Mouse (Mus musculus): ENCODE measurements around the gene Prkag2.
"Not testable (repeated sequence)": the region's sequence is repeated elsewhere in the genome, so short reads cannot be mapped to it uniquely, and the experiment has no call there.

Prkag2 gene

DNA sequence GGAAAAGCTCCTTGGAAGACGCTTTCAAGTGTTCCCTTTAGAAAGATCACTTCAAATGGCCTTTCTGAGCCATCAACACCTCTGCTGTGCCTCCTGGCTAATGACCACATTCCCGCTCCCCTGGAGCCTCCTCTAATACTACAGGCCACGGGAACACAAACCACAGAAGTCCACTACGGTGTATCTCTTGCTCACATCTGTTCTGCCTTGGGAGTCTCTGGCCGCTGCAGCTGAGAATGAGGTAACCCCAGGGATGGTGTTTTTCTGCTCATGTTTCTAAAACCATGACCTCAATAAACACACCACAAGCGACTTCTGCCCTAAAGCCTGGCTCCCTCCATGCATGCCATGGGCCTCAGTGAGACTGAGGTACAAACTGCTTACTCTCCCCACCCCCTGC, 227.2 kb downstream of the Prkag2 start:
- in situ Hi-C loops (cut with MseI, MboI) = no loop called here

DNA sequence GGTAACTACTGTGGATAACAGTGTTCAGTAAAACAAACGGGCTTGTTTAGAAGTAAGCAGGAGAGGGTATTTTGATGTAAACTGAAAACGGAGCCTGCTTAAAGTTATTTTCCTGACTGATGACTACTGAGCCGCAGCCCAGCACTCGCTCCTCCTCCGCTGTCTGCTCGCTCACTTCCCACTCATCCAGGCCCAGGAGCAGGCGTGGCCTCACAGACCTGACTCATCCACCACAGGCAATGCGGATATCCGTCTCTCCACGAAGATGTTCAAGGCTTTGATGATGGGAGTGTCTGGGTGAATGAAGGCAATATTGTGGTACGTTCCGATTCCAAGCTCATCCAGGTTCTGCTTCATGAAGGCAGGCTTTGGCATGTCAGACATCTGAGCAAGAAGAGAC, 229.2 kb downstream of the Prkag2 start:
- in situ Hi-C loops (cut with MseI, MboI) = no loop called here

DNA sequence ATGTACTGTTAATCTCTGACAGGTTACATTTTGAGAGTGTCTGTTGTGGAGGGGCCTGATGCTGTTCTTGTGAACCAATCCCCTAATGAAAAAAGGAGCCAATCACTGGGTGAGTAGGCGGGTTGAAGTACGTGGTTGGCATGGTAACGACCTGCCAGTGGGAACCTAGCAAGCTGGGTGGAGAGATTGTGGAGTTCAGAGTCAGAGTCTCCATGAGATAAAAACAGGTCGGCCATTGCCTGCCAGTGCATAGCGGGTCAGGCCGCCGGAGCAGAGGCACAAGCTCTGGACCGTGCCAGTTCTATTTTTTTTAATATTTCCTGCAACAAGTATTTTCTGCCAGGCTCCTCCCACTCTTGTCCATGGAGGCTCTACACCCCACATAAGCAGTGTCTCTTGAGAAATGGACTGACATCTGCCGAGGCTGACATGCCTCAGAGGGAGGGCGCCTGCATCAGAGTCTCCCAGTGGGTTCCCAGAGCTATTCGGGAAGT, 230.6 kb downstream of the Prkag2 start:
- in situ Hi-C loops (cut with MseI, MboI) = no loop called here

DNA sequence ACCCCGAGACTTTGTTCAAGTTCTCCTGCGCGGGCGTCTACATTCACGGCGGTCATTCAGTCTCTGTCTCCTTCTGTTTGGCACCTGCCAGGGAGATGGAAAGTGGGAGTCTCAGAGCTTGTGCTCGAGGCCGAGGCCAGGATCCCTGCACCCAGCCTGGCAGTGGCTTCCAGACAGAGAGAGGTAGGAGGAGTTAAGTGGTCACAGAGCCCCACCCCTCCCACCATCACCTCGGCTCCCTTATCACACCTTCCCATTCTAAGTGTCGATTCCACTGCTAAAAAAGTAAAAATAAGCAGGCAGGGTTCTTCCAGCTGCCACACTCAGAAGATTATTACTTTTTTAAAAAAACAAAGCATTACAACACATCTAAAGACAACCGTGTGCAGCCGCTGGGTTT, 236.6 kb downstream of the Prkag2 start:
- in situ Hi-C loops (cut with MseI, MboI) = no loop called here

DNA sequence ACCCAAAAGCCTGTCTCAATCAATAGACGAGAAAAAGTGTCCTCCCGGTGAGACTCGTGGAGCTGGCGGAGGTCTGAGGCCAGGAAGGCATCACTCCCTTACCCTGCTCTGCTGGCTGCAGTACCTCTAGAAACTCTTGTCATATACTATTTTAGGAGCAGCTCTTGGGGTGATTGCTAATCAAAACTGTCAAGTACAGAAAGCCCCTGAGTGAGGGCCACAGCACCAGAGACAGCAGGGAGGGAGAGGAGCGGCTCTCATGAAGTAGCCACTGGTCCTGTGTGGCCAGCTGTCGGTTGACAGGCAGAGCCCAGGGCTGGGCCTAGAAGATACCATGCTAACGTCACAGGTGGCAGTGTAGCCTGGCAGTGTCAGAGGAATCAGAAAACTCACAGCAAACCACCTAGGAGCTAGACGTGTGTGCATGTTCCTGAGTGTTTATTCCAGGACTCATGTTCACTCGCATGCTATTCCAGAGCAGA, 239.0 kb downstream of the Prkag2 start:
- in situ Hi-C loops (cut with MseI, MboI) = no loop called here

DNA sequence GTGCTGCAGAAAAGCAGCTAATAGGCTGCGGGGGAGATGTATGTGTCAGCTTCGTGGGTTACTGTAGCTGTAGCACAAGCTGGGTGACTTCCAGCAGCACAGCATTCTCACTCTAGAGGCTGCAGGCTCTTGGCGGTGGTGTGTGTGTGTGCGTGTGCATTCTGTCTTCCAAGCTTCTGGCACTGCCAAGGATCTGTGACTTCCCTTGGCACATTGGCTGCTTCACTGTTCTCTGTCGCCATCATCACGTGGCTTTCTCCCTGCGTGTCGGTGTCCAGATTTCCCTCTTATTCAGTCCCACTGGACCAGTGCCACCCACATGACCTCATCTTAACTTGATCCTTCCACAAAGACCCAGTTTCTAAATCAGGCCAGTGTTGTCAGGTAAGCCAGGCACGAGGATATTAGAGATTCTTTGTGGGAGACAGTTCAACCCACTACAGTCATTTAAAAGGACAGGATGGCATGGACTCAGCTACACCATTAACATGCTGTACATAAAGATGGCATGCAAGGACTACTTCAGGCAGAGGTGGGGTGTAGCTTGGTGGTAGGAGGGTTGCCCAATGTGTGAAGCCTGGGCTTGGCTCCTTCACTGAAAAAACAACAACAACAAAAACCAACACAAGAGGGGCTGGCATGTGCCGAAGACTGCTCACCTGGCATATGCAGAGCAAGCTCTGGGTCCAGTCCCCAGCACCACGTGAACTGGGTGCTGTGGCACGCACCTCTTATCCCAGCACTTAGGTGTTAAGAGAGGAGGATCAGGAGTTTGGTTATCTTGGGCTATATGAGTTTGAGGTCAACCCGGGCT, 239.6 kb downstream of the Prkag2 start:
- in situ Hi-C loops (cut with MseI, MboI) = no loop called here

DNA sequence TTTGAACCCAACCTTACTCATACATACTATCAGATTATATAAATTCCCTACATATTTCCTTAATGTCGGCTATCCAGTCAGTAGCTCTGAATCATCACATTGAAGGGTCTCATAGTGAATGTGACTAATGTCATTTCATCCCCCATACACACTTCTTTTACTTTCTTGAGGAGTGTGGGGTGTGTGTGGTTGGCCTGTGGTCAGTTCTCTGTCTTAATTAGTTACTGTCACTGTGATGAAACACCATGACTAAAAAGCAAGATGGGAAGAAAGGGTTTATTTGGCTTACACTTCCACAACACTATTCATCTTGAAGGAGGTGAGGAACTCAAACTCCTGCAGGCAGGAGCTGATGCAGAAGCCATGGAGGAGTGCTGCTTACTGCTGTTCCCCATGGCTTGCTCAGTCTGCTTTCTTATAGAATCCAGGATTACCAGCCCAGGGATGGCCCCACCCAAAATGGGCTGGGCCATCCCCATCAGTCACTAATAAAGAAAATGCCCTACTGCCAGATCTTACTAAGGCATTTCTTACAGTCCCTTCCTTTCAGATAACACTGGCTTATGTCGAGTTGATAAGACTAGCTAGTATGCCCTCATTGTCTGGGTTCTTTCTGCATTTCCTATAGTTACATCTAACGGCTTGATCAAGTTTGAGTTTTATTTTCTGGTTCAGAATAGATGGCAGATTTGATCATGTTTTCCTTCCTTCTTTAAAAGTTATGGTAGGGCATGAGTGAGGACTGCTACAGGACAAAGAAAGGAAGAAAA, 240.5 kb downstream of the Prkag2 start:
- in situ Hi-C loops (cut with MseI, MboI) = no loop called here

DNA sequence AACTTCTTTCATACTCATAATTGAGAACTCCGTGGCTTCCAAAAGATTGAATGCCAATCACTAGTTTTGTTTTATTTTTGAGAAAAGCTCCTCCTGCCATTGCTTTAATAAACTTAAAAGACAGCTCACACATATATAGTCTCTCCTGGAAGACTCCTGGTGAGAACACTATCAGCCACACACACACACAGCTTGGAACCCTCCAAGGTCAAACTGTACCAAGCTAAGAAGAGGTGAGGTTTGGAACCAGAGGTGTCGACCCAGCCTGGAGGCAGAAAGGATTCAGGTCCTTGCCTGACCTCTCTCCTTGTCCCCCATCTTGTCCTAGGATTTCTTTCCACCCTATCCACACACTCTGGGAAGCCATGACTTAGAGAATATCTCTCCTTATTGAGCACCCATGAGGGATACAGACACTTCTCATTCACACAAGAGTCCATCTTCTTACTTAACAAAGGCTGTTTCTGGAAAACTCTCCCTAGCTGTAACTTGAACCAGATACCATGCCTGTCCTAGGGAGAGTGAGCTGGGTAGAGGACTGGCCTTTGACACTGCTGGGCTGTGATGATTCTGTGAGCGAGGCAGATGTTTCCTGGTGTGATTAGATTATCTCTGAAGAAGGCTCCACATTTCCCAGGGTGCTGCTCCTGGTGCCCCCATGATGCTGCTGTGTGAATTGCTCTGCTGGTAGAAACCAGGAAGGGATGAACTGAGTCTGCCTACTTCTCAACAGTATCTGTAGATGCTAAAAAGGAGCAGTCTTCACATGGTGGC, 245.4 kb downstream of the Prkag2 start:
- in situ Hi-C loops (cut with MseI, MboI) = no loop called here

DNA sequence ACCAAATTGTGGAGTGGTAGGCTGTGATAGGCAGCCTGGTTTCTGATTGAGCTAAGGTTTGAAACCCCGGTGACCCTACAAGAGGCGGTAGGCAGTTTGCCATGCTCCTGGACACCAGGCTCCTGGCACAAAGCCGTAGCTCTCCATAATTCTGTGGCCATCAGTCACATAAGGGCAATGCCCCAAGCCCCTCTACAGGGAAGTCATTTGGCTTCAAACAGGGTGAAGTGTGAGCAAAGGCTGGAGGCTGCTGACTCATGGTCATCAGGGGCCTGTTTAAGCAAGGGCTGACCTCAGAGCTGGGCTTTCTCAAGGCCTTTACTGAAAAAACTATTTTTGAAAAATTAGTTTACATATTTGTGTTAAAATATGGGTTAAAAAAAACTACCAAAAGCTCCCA, 246.2 kb downstream of the Prkag2 start:
- in situ Hi-C loops (cut with MseI, MboI) = no loop called here

DNA sequence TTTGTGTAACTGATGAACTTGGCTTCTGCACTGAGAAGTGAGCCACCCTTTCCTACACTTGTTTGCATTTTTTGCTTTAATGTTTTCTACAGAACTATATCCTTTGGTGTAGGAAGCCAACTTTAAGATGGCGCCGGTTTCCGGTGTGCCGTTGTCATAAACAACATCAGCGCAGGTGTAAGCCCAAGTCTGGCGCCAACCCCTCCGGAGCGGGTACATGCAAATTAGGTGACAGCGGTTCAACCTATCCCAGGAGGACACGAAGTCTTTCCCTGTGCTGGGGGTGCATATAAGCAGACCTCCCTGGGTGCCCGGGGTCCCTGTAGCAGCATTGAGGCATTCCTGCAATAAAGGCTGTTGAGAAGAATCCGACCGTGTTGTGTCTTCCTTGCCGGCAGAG, 252.2 kb downstream of the Prkag2 start:
- in situ Hi-C loops (cut with MseI, MboI) = not testable (repeated sequence)

DNA sequence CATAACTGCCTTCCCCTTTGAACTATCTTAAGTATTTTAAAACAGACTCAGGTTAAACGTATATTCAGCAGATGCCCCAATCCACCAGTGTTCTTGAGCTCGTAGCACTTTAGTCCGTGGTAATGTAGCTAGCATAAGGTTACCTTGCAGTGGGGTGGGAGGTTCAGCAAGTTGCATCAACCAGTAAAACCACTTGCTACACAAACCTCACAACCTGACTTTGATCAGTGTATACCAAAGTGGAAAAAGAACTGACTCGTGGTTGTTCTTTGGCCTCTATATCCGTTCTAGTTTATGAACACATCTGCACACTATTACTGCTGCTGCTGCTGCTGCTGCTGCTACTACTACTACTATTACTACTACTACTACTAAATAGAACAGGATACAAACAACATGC, 256.6 kb downstream of the Prkag2 start:
- in situ Hi-C loops (cut with MseI, MboI) = no loop called here

DNA sequence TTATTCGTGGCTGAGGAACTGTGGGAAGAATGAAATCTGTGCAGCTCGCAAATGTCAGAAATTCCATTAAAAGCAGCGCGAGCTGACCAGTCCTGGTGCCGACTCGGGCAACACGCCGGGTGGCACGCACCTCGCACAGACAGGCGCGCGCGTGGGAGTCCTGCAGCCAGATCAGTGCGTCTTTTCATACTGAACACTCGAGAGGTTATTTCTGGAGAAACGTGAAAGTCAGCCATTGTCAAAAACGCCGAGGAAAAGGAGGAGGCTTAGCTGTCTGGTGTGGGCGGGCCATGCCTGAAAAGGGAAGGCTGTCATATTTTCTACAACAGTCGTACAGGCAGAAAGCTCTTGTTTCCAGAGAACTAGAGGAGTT, 257.4 kb downstream of the Prkag2 start:
- in situ Hi-C loops (cut with MseI, MboI) = no loop called here

DNA sequence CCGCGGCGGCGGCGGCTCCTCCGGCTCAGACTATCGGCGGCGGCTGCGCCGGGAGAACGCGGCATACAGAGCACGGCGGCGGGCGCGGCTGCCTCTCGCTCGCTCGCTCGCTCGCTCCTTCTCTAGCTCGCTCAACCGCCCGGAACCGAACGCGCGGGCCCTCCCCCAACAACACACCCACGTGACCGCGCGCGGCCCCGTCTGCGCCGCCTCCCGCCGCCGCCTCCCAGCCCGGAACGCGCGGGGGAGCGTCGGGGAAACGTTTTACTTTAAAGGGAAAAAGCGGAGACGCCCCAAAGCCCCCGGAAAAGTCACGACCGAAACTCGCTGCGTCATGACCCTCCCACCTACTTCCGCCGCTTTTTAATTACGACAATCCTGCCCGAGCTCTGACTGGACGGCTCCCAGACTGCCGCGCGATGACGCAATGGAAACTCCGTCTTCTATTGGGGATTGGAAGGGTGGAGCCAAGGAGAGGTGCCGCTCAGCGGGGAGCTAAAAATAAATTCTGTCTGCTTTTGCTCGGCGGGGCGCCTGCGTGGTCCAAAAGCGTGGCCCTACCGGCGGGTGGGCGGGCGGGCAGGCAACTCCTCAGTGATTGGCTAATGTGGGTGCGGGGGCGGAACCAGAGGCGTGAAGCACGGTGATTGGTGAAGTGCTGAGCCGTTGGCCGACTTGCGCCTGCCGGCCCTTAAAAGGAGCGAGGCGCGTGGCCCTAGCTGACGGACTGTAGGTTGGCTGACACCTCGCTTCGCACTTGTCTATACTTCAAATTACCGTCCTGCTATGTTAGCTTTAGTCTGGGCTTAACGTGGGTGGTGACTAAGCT, 258.0 kb downstream of the Prkag2 start, which contains the start of gene Rheb:
Gene Rheb, minus strand, starts transcription at position 351 of the 829 bp plus-strand sequence.
- in situ Hi-C loops (cut with MseI, MboI) = no loop called here

DNA sequence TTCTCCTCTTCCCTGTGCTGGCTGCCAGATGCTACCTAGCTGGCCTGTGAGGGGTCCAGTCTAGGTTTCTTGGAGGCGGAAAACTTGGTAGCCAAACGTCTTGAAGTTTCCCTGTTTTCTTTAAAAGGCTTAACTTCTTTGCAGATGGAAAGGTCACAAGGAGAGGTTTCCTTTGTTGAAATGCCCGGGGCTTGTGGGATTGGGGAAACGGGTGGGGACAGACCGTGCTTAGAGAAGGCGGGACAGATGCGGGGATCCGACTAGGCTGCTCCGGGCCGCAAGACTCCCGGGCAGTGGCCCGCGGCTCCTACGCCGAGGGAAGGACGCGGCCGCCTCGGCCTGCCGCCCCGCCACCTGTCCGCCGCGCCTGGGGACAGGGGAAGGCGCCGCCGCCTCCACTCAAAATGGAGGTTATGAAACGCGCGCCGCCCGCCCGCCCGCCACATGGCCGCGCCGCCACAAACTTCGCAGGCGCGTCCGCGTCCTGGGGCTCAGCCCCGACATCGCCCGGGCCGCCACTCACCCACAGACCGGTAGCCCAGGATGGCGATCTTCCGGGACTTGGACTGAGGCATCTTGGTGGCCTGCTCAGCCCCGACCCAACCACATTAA, 258.7 kb downstream of the Prkag2 start:
- in situ Hi-C loops (cut with MseI, MboI) = no loop called here

DNA sequence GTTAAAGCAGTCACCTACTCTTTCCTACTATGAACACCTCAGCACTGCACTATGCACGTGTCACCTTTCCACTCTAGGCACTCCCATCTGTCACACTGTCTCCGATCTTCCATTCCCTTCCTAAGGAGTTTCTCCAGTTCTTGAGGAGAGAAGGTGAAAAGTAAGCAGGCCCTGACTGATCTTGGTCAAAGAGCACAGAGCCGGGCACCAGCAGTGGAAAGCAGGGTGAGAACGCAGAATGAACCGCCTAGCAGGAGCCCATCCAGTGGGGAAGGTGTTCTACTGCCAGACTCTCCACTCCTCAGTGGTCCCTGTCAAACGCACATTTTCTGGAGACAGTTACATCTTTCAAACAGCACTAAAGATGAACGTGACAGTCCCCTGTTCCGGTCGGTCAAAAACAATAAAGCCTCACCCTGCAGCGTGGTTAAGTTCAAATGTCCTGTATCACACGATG, 259.4 kb downstream of the Prkag2 start:
- in situ Hi-C loops (cut with MseI, MboI) = no loop called here

DNA sequence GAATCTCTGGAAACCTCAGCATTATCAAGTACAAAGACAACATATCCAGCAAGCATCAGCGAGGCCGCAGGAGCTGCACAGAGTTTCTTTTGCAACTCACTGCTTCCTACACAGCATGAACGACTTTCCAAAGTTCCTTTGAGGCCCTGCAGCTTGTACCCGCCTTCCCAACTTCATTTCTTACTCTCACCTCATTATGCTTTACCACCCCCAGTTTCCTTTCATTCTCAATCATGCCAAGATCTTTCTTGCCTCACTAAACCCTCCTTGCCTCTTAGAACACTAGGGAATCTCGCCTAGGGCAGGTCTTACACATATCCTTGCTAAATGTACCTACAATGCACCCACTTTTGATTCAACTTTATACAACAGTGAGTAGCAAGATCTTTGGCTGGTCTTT, 266.0 kb downstream of the Prkag2 start:
- in situ Hi-C loops (cut with MseI, MboI) = no loop called here

DNA sequence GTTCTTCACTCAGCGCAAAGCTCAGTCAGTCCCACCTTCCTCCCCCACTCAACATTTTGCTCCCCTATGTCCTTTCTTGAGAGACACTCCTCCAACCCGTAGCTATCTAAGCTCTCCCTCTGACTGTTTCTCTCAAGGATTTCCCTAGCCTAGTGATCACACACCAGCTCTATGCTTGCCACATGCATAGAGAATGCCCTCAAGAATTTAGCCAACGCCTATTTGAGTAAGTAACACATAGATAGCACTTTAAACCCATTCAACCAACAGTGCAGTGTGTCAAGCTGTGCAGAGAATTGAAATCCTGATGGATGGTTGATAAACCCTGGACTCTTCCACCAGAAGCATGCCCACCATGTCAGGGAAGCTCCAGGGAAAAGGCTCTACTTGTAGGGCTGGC, 268.5 kb downstream of the Prkag2 start:
- in situ Hi-C loops (cut with MseI, MboI) = no loop called here

DNA sequence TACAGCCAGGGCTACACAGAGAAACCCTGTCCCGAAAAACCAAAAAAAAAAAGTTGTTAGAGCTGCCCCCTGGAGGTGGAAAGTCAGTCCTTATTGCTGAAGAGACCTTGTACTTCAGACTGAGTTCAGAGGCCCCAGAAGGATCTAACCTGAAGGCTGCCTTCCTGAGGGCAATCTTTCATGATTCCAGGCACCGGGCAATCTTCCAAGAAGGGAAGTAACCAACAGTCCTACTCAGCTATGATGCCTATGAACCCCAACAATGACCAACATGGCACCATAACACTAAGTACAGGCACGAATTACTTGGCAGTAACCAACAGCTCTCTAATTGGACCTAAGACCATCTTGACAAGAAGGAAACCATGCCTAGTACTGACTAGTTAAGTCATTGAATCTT, 272.0 kb downstream of the Prkag2 start:
- in situ Hi-C loops (cut with MseI, MboI) = no loop called here

DNA sequence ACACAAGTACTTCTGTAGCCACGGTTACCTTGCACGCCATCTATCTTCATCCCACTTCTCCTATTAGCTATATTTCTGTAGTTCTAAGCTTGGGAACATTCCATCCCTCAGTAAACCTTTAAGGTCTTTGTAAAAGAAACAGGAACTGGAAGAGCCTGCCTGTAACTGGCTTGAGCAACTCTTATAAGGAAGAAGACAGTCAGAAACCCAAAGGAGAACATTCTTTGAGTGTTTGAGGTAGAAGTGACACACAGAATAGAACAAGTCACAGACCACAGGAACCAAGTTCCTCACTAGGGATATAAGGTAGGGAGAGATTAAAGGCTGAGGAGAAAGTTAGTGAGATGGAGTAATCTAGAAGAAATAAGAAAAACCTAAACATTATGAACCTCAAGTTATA, 273.3 kb downstream of the Prkag2 start:
- in situ Hi-C loops (cut with MseI, MboI) = no loop called here

DNA sequence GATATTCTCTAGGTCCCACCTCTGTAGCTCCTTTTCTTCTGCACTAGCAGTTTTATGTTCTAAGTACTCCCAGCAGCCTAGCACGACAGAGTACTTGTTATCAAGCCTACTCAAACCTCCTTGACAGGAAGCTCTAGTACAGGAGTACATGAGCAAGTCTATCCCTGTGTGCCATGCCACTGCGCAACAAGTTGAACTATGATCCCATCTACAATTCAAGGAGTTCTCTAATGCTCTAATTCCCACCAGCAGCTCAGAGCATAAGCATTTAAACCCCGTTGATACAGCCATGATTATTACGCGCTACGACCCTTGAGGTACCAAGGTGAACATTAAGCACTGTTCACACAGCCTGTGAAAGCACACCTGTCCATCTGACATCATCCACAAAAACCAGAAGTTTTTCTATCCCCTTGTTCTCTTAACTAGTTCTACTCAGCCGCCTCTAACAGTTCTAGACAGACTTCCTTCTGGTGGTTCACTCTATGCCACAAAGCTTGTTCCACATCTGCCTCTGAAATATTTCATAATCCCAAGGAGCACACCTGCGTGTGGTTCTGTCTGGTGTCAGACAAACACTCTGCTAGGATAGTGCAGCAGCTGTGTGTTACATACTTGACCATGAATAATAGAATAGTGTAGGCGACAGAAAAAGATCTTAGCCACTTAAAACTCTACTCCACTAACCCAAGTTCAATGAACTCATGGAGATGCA, 274.2 kb downstream of the Prkag2 start:
- in situ Hi-C loops (cut with MseI, MboI) = no loop called here
